Mouse (Mus musculus): ENCODE measurements around the gene Sgip1.

- no peak for TF ChIP-seq TCF12 (IDR thresholded peaks at IDR 0.05; ENCODE audit: low read depth, low read length)
- no peak for TF ChIP-seq ZNF384 (IDR thresholded peaks at IDR 0.05; ENCODE audit: low read depth, low read length)
- no peak for TF ChIP-seq CTCF (IDR thresholded peaks at IDR 0.05 in 2 of 3, conservative IDR thresholded peaks at IDR 0.05 in 1 of 3; ENCODE audit: control insufficient read depth in 1 of 3, insufficient read depth in 1 of 3, low read depth in 2 of 3, low read length in 3 of 3, poor library complexity in 1 of 3, severe bottlenecking in 1 of 3)
- TF ChIP-seq EP300 (IDR thresholded peaks at IDR 0.05; ENCODE audit: low read depth in 1 of 2, low read length in 2 of 2), result no peak
- no peak for TF ChIP-seq E2F4 (IDR thresholded peaks at IDR 0.05; ENCODE audit: borderline replicate concordance, low read depth, low read length)
Measured at GRCm38 (mm10) chr4:102978440-102978839, 237.3 kb downstream of the Sgip1 start, which contains the start of gene Tctex1d1.
